Mouse (Mus musculus): ENCODE data around the gene Ppfibp2.

GRCm38 (mm10) chr7:107602913-107603312, 7.9 kb downstream of the Ppfibp2 start:
- TF ChIP-seq CTCF (IDR thresholded peaks at IDR 0.05; ENCODE audit: low read depth) (no peak), EP300 (IDR thresholded peaks at IDR 0.05; ENCODE audit: low read depth) (no peak)
